ENCODE assay signal across 11 mouse cellular contexts in the genomic region with DNA sequence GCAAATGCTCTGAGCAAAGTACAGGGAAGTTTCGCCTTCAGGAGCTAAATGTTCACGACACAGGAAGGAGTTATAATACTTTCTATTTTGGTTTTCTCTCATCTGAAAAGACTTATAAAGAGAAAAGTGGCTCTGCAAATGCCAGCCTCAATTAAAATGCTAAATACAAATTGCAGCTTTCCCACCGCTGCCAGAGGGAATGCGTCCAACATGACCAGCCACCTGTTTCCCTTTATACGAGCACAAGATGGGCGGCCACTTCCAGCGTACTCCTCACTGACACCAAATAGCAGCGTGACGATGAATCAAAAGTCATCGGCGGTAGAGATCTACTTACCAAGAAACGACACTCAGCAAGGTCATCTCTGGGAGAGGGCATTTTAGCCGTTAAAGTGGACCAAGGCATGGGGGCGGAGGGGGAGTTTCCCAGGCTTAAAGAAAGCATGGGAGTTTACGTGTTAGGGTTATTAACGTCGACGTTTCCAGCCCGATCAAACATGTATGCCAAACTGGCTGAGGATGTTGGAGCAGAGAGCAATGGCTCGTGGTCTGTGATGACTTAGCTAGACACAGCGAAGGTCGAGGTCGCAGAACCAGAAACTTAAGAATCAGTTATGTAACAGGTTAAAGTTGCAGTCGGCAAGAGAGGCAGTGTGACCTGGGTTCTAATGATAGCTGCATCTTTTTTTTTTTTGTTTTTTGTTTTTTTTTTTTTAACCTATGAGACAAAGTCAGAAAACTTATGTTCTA. TPM values are rescaled to one million over a fixed set of nuclear protein-coding genes. Genes with fewer than 3 reads are reported as not detected.
A peak's percentile ranks its signal among the peaks of the same experiment; 100 is the strongest.
DNase-seq lines count a peak whose midpoint lies in the region; ATAC-seq and TF ChIP-seq lines count a peak whose summit lies in the region.
"Had no signal": no experiment of that assay in that cellular context is flagged by ENCODE, and none has a peak within 500 bp of the region (broad histone marks: within the 10 kb centered on the region; RNA-seq: fewer than 3 reads in every experiment).

No protein-coding gene starts in this region.

- peak overlapping the region; percentile 41 for H3K4me2 ChIP-seq in kidney, postnatal 0 days (ENCODE audit: low read length)
- no peak overlapping the region for H3K4me2 ChIP-seq in midbrain, embryonic 13.5 days (replicated peaks)
- H3K4me2 ChIP-seq: stomach, embryonic 15.5 days had no signal

- H3K4me3 ChIP-seq in heart, embryonic 10.5 days = no peak overlapping the region
- H3K4me3 ChIP-seq in cortical plate, adult 2 months (ENCODE audit: insufficient read depth, low read length) = peak overlapping the region; percentile 15; the same call in 1 of the 2 replicates
- no peak overlapping the region for H3K4me3 ChIP-seq in kidney, postnatal 0 days (replicated peaks; ENCODE audit: low read depth, low read length)
- no peak overlapping the region for H3K4me3 ChIP-seq in midbrain, embryonic 13.5 days (replicated peaks)
- H3K4me3 ChIP-seq: stomach, embryonic 15.5 days had no signal

- H3K9ac ChIP-seq in kidney, postnatal 0 days (ENCODE audit: low read depth, low read length) = no peak overlapping the region
- H3K9ac ChIP-seq in midbrain, embryonic 13.5 days (replicated peaks) = no peak overlapping the region
- H3K9ac ChIP-seq: stomach, embryonic 15.5 days had no signal

- no peak for ATAC-seq in kidney, postnatal 0 days (replicated peaks; ENCODE audit: low FRiP score, low read depth)
- no peak for ATAC-seq in granulocyte monocyte progenitor cell, adult 5-6 weeks (replicated peaks; ENCODE audit: poor library complexity, severe bottlenecking)
- ATAC-seq in midbrain, embryonic 13.5 days = no peak

- no peak for TF ChIP-seq CTCF in cortical plate, adult 2 months (IDR thresholded peaks at IDR 0.05; ENCODE audit: extremely low read depth, insufficient read depth, low read length)
- no peak for TF ChIP-seq CTCF in kidney, postnatal 0 days (IDR thresholded peaks at IDR 0.05; ENCODE audit: low read depth)

- no peak for TF ChIP-seq POLR2A in cortical plate, adult 2 months (IDR thresholded peaks at IDR 0.05; ENCODE audit: extremely low read depth, insufficient read depth, low read length)

- WGBS in heart, embryonic 10.5 days = 86% methylated on average over 24 of the region's 24 CpGs
- WGBS in kidney, postnatal 0 days = 55% methylated on average over 24 of the region's 24 CpGs
- 88% methylated on average over 24 of the region's 24 CpGs for WGBS in midbrain, embryonic 13.5 days

- peak; percentile 25 to 41 for DNase-seq in heart, postnatal 10 days
- no peak for DNase-seq in heart, embryonic 10.5 days (ENCODE audit: low spot score)
- DNase-seq in kidney, postnatal 0 days (ENCODE audit: low spot score) = peak; percentile 11
- DNase-seq in right cerebral cortex, adult 2 months (ENCODE audit: low spot score in 2 of 2) = peak; percentile 37 to 41
- no peak for DNase-seq in thymus, postnatal 36 days
- DNase-seq: midbrain, embryonic 14.5 days had no signal

- no peaks in the 10 kb centered on the region for H3K9me3 ChIP-seq in heart, embryonic 10.5 days
- no peaks in the 10 kb centered on the region for H3K9me3 ChIP-seq in kidney, postnatal 0 days (replicated peaks; ENCODE audit: low read length)
- no peaks in the 10 kb centered on the region for H3K9me3 ChIP-seq in midbrain, embryonic 13.5 days
- H3K9me3 ChIP-seq: G1E; stomach, embryonic 15.5 days had no signal

- no peaks in the 10 kb centered on the region for H3K27me3 ChIP-seq in heart, embryonic 10.5 days (ENCODE audit: insufficient read depth, poor library complexity, severe bottlenecking)
- H3K27me3 ChIP-seq in kidney, postnatal 0 days (ENCODE audit: insufficient read depth, low read length) = no peaks in the 10 kb centered on the region
- H3K27me3 ChIP-seq in midbrain, embryonic 13.5 days = no peaks in the 10 kb centered on the region
- H3K27me3 ChIP-seq: stomach, embryonic 15.5 days had no signal

- H3K27ac ChIP-seq in heart, embryonic 10.5 days = no peak overlapping the region
- H3K27ac ChIP-seq in cortical plate, adult 2 months (ENCODE audit: insufficient read depth, low read length) = no peak overlapping the region
- no peak overlapping the region for H3K27ac ChIP-seq in kidney, postnatal 0 days
- no peak overlapping the region for H3K27ac ChIP-seq in midbrain, embryonic 13.5 days
- H3K27ac ChIP-seq: stomach, embryonic 15.5 days had no signal

- H3K4me1 ChIP-seq in heart, embryonic 10.5 days = no peaks in the 10 kb centered on the region
- peaks cover 1% of the 10 kb centered on the region; the same call in 1 of the 2 replicates for H3K4me1 ChIP-seq in cortical plate, adult 2 months (ENCODE audit: control insufficient read depth, insufficient read depth, low read length)
- no peaks in the 10 kb centered on the region for H3K4me1 ChIP-seq in kidney, postnatal 0 days (replicated peaks; ENCODE audit: insufficient read depth, low read length)
- H3K4me1 ChIP-seq in midbrain, embryonic 13.5 days (replicated peaks) = no peaks in the 10 kb centered on the region
- H3K4me1 ChIP-seq: stomach, embryonic 15.5 days had no signal

- intact Hi-C loops in heart, postnatal 10 days (cut with DNase I) = loop anchor here (2.0 kb wide), 1 partner anchor 60 kb away; a partner anchor contains a TSS

- H3K36me3 ChIP-seq in heart, embryonic 10.5 days = no peaks in the 10 kb centered on the region
- H3K36me3 ChIP-seq in kidney, postnatal 0 days (ENCODE audit: insufficient read depth, low read length) = no peaks in the 10 kb centered on the region
- no peaks in the 10 kb centered on the region for H3K36me3 ChIP-seq in midbrain, embryonic 13.5 days
- H3K36me3 ChIP-seq: G1E; stomach, embryonic 15.5 days had no signal

RNA-seq across cellular contexts. Expression of a gene that starts 59.6 kb away (rescaled TPM):
- total RNA-seq in heart, postnatal 10 days (2021) = 10 to 100 TPM; 26.8 to 27.4 TPM
- 22.3 and 31.2 TPM in 2 replicates for polyA plus RNA-seq in heart, embryonic 10.5 days (2016; fragmentation: Nextera tagmentation; extraction: Ambion mirVana)
- 7.5 and 7.7 TPM in 2 replicates for polyA plus RNA-seq in cortical plate, adult 2 months (2012; rRNA removed)
- 33.7 and 36.4 TPM in 2 replicates for polyA plus RNA-seq in kidney, postnatal 0 days (2015; fragmentation: Nextera tagmentation; extraction: Ambion mirVana)
- 20.2 and 21.0 TPM in 2 replicates for total RNA-seq in granulocyte monocyte progenitor cell, adult 5-6 weeks (2014; fragmentation: Nextera tagmentation)
- 10.3 and 11.7 TPM in 2 replicates for total RNA-seq in granulocyte monocyte progenitor cell, adult 5-6 weeks (2017)
- polyA plus RNA-seq in midbrain, embryonic 13.5 days (2015; fragmentation: Nextera tagmentation; extraction: Ambion mirVana) = 28.1 and 30.1 TPM in 2 replicates

Comparison
In these comparisons a context has a peak if more than half of its experiments do, and no peak if none do; other contexts are left out.
1. DNase-seq: peak in heart, postnatal 10 days (2 of 2), kidney, postnatal 0 days (single experiment) and right cerebral cortex, adult 2 months (2 of 2); none in heart, embryonic 10.5 days (single experiment) and thymus, postnatal 36 days (0 of 2).